Mouse (Mus musculus): ENCODE measurements around the gene Cox20. TPM values are rescaled to one million over a fixed set of nuclear protein-coding genes. Genes with fewer than 3 reads are reported as not detected.
"Not testable (repeated sequence)": the region's sequence is repeated elsewhere in the genome, so short reads cannot be mapped to it uniquely, and the experiment has no call there.

The Cox20 gene
- polyA plus RNA-seq (2016; fragmentation: Nextera tagmentation; extraction: Ambion mirVana) = 138 and 160 TPM in 2 replicates

GRCm38 (mm10) chr1:178318389-178319184 is at the start of gene Cox20:
Cox20 (plus strand) TSS chr1:178319130.
- Histone ChIP-seq H3K4me3 (peak within 1 kb of the TSS; percentile 55), H3K9ac (replicated peaks) (peak within 1 kb of the TSS; percentile 83), H3K36me3 (peaks cover 33% of the 10 kb centered on the region), H3K27me3 (no peaks in the 10 kb centered on the region), H3K4me1 (peaks cover 22% of the 10 kb centered on the region), H3K4me2 (replicated peaks) (peak within 1 kb of the TSS; percentile 83), H3K9me3 (no peaks in the 10 kb centered on the region), H3K27ac (replicated peaks) (peak within 1 kb of the TSS; percentile 100)
- under 1% methylated on average over 81 of the region's 83 CpGs for WGBS
- ATAC-seq (ENCODE audit: low FRiP score, low read depth) = peak; percentile 96

- no peaks in the 10 kb centered on the region for H3K9me3 ChIP-seq
- H3K4me1 ChIP-seq = no peaks in the 10 kb centered on the region
- H3K4me2 ChIP-seq (replicated peaks) = no peak overlapping the region
- WGBS = 92% methylated on average over 6 of the region's 6 CpGs
- H3K27me3 ChIP-seq = peaks cover 2% of the 10 kb centered on the region; the same call in 1 of the 2 replicates
- no peak overlapping the region for H3K9ac ChIP-seq (replicated peaks)
- H3K4me3 ChIP-seq = no peak overlapping the region
- H3K27ac ChIP-seq (replicated peaks) = no peak overlapping the region
- ATAC-seq (ENCODE audit: low FRiP score, low read depth) = no peak
- no peaks in the 10 kb centered on the region for H3K36me3 ChIP-seq
Observed at GRCm38 (mm10) chr1:178270635-178271034, 48.3 kb upstream of the Cox20 start.

- 62% methylated on average over 9 of the region's 9 CpGs for WGBS
- peak overlapping the region; percentile 71 for H3K9ac ChIP-seq (replicated peaks)
- H3K9me3 ChIP-seq = no peaks in the 10 kb centered on the region
- H3K4me3 ChIP-seq = peak overlapping the region; percentile 68
- H3K27me3 ChIP-seq = peaks cover 23% of the 10 kb centered on the region
- no peaks in the 10 kb centered on the region for H3K4me1 ChIP-seq
- no peak for ATAC-seq (ENCODE audit: low FRiP score, low read depth)
- no peaks in the 10 kb centered on the region for H3K36me3 ChIP-seq
- H3K4me2 ChIP-seq (replicated peaks) = peak overlapping the region; percentile 83
- no peak overlapping the region for H3K27ac ChIP-seq (replicated peaks)
Observed at GRCm38 (mm10) chr1:178275174-178275730, 43.7 kb upstream of the Cox20 start.

- H3K4me3 ChIP-seq = peak overlapping the region; percentile 68
- no peaks in the 10 kb centered on the region for H3K4me1 ChIP-seq
- H3K4me2 ChIP-seq (replicated peaks) = peak overlapping the region; percentile 83
- H3K9me3 ChIP-seq = no peaks in the 10 kb centered on the region
- H3K27me3 ChIP-seq = peaks cover 23% of the 10 kb centered on the region
- ATAC-seq (ENCODE audit: low FRiP score, low read depth) = peak; percentile 61
- H3K9ac ChIP-seq (replicated peaks) = peak overlapping the region; percentile 71
- H3K36me3 ChIP-seq = no peaks in the 10 kb centered on the region
- peak overlapping the region; percentile 78 for H3K27ac ChIP-seq (replicated peaks)
- 11% methylated on average over 11 of the region's 11 CpGs for WGBS
Observed at GRCm38 (mm10) chr1:178275738-178276053, 43.2 kb upstream of the Cox20 start.

GRCm38 (mm10) chr1:178276054-178276911 is 42.6 kb upstream of the Cox20 start:
- Histone ChIP-seq H3K27ac (replicated peaks) (peak overlapping the region; percentile 78), H3K4me2 (replicated peaks) (peak overlapping the region; percentile 83), H3K36me3 (no peaks in the 10 kb centered on the region), H3K27me3 (peaks cover 23% of the 10 kb centered on the region), H3K4me1 (no peaks in the 10 kb centered on the region), H3K4me3 (peak overlapping the region; percentile 68), H3K9me3 (no peaks in the 10 kb centered on the region), H3K9ac (replicated peaks) (peak overlapping the region; percentile 71)
- ATAC-seq (ENCODE audit: low FRiP score, low read depth) = peak; percentile 89
- under 1% methylated on average over 68 of the region's 87 CpGs for WGBS

GRCm38 (mm10) chr1:178283314-178283713 is 35.6 kb upstream of the Cox20 start:
- H3K9ac ChIP-seq (replicated peaks); H3K4me2 ChIP-seq (replicated peaks); H3K27ac ChIP-seq (replicated peaks); H3K4me3 ChIP-seq; H3K36me3 ChIP-seq; H3K9me3 ChIP-seq; H3K4me1 ChIP-seq; H3K27me3 ChIP-seq; ATAC-seq (ENCODE audit: low FRiP score, low read depth): not testable (repeated sequence)
- WGBS = 84% methylated on average over 3 of the region's 3 CpGs

GRCm38 (mm10) chr1:178283946-178284720 is 34.8 kb upstream of the Cox20 start:
- Histone ChIP-seq H3K27ac (replicated peaks) (no peak overlapping the region), H3K9ac (replicated peaks) (no peak overlapping the region), H3K4me1 (no peaks in the 10 kb centered on the region), H3K4me3 (no peak overlapping the region), H3K4me2 (replicated peaks) (no peak overlapping the region), H3K9me3 (no peaks in the 10 kb centered on the region), H3K36me3 (no peaks in the 10 kb centered on the region), H3K27me3 (no peaks in the 10 kb centered on the region)
- no peak for ATAC-seq (ENCODE audit: low FRiP score, low read depth)
- WGBS = 61% methylated on average over 2 of the region's 2 CpGs

GRCm38 (mm10) chr1:178287601-178288176 is 31.2 kb upstream of the Cox20 start:
- ATAC-seq (ENCODE audit: low FRiP score, low read depth) = no peak
- Histone ChIP-seq H3K27ac (replicated peaks) (no peak overlapping the region), H3K4me2 (replicated peaks) (no peak overlapping the region), H3K4me3 (no peak overlapping the region), H3K9ac (replicated peaks) (no peak overlapping the region), H3K9me3 (no peaks in the 10 kb centered on the region), H3K36me3 (no peaks in the 10 kb centered on the region), H3K27me3 (no peaks in the 10 kb centered on the region), H3K4me1 (no peaks in the 10 kb centered on the region)
- WGBS = 62% methylated on average over 8 of the region's 8 CpGs

- Histone ChIP-seq H3K4me3 (no peak overlapping the region), H3K9ac (replicated peaks) (no peak overlapping the region), H3K4me2 (replicated peaks) (no peak overlapping the region), H3K27me3 (no peaks in the 10 kb centered on the region), H3K4me1 (no peaks in the 10 kb centered on the region), H3K36me3 (no peaks in the 10 kb centered on the region), H3K9me3 (no peaks in the 10 kb centered on the region), H3K27ac (replicated peaks) (no peak overlapping the region)
- ATAC-seq (ENCODE audit: low FRiP score, low read depth) = no peak
- 87% methylated on average over 3 of the region's 3 CpGs for WGBS
Observed at GRCm38 (mm10) chr1:178291716-178292115, 27.2 kb upstream of the Cox20 start.

- H3K9ac ChIP-seq (replicated peaks) = no peak overlapping the region
- H3K4me2 ChIP-seq (replicated peaks) = no peak overlapping the region
- no peaks in the 10 kb centered on the region for H3K36me3 ChIP-seq
- no peak overlapping the region for H3K27ac ChIP-seq (replicated peaks)
- WGBS = 94% methylated on average over 1 of the region's 1 CpGs
- no peak for ATAC-seq (ENCODE audit: low FRiP score, low read depth)
- no peaks in the 10 kb centered on the region for H3K4me1 ChIP-seq
- H3K4me3 ChIP-seq = no peak overlapping the region
- no peaks in the 10 kb centered on the region for H3K27me3 ChIP-seq
- no peaks in the 10 kb centered on the region for H3K9me3 ChIP-seq
Observed at GRCm38 (mm10) chr1:178294051-178294450, 24.9 kb upstream of the Cox20 start.

GRCm38 (mm10) chr1:178301261-178301660 is 17.7 kb upstream of the Cox20 start:
- not testable (repeated sequence) for H3K9ac ChIP-seq (replicated peaks); ATAC-seq (ENCODE audit: low FRiP score, low read depth)
- 83% methylated on average over 2 of the region's 2 CpGs for WGBS

More at GRCm38 (mm10) chr1:178301261-178301660, 17.7 kb upstream of the Cox20 start:
- not testable (repeated sequence) for H3K9me3 ChIP-seq; H3K4me2 ChIP-seq (replicated peaks); H3K27me3 ChIP-seq; H3K4me1 ChIP-seq; H3K4me3 ChIP-seq; H3K27ac ChIP-seq (replicated peaks); H3K36me3 ChIP-seq
